Mouse (Mus musculus): ENCODE measurements around the gene Satb2. TPM values are rescaled to one million over a fixed set of nuclear protein-coding genes. Genes with fewer than 3 reads are reported as not detected.

Satb2 gene
- polyA plus RNA-seq, 2 experiments, result 4.9 to 5.0 TPM

GRCm38 (mm10) chr1:56750693-56751092 is 227.8 kb downstream of the Satb2 start:
- no peak for TF ChIP-seq POLR2A (IDR thresholded peaks at IDR 0.05; ENCODE audit: borderline replicate concordance, extremely low read depth, insufficient read depth, insufficient read length)
- ATAC-seq (ENCODE audit: low FRiP score, low read depth) (no peak), DNase-seq (ENCODE audit: low spot score) (no peak)
- H3K9ac ChIP-seq (ENCODE audit: low read depth, low read length, severe bottlenecking), result no peak overlapping the region
- H3K27ac ChIP-seq (replicated peaks; ENCODE audit: low read depth, low read length), result no peak overlapping the region
- H3K4me3 ChIP-seq (replicated peaks; ENCODE audit: low read length), result no peak overlapping the region
- H3K36me3 ChIP-seq (ENCODE audit: control insufficient read depth, insufficient read depth, low read length), result no peaks in the 10 kb centered on the region
- H3K9me3 ChIP-seq (ENCODE audit: control insufficient read depth, low read length), result no peaks in the 10 kb centered on the region
- no peaks in the 10 kb centered on the region for H3K27me3 ChIP-seq (ENCODE audit: control insufficient read depth, insufficient read depth, low read length)
- H3K4me1 ChIP-seq (ENCODE audit: control insufficient read depth, insufficient read depth, low read length), result no peaks in the 10 kb centered on the region
- no peak overlapping the region for H3K4me2 ChIP-seq (replicated peaks; ENCODE audit: low read depth, low read length, severe bottlenecking)
- WGBS, result 90% methylated on average over 2 of the region's 2 CpGs

DNA sequence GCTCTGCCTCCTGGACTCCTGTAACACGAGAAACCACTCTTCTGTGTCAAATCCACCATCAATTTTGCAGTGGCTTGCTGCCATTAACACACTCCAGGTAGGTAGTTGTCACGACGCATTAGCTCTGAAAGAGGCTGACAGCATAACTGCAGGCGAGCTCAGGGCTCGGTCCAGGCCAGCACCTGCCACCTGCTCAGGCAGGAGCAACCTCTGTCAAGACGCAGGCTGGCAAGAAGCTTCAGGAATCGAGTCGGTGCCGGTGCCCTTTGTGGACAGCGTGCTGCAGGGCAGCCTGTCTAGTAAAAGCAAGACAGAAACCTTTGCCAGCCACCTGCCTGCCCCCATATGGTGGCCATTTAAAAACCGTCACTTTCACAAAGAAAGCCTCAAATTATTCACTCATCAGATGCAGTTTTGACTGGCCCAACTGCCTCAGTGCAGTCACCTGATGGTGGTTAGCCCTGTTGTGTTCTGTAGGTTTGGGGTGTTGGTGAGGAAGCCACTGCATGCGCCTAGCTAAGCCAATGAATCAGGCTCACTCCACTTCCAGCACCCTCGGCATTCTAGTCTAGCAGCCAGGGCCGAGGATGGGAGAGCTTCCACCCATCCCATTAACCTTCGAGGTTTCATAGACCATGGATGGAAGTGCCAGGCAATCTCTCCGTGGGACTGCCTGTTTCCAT is 228.7 kb downstream of the Satb2 start:
- no peak overlapping the region for H3K27ac ChIP-seq (replicated peaks; ENCODE audit: low read depth, low read length)
- no peak overlapping the region for H3K4me3 ChIP-seq (replicated peaks; ENCODE audit: low read length)
- ATAC-seq (ENCODE audit: low FRiP score, low read depth) (no peak), DNase-seq (ENCODE audit: low spot score) (no peak)
- H3K4me1 ChIP-seq (ENCODE audit: control insufficient read depth, insufficient read depth, low read length), result no peaks in the 10 kb centered on the region
- WGBS, result 70% methylated on average over 16 of the region's 16 CpGs
- H3K9me3 ChIP-seq (ENCODE audit: control insufficient read depth, low read length), result no peaks in the 10 kb centered on the region
- H3K36me3 ChIP-seq (ENCODE audit: control insufficient read depth, insufficient read depth, low read length), result no peaks in the 10 kb centered on the region
- H3K27me3 ChIP-seq (ENCODE audit: control insufficient read depth, insufficient read depth, low read length), result no peaks in the 10 kb centered on the region
- no peak for TF ChIP-seq POLR2A (IDR thresholded peaks at IDR 0.05; ENCODE audit: borderline replicate concordance, extremely low read depth, insufficient read depth, insufficient read length)
- no peak overlapping the region for H3K4me2 ChIP-seq (replicated peaks; ENCODE audit: low read depth, low read length, severe bottlenecking)
- no peak overlapping the region for H3K9ac ChIP-seq (ENCODE audit: low read depth, low read length, severe bottlenecking)

DNA sequence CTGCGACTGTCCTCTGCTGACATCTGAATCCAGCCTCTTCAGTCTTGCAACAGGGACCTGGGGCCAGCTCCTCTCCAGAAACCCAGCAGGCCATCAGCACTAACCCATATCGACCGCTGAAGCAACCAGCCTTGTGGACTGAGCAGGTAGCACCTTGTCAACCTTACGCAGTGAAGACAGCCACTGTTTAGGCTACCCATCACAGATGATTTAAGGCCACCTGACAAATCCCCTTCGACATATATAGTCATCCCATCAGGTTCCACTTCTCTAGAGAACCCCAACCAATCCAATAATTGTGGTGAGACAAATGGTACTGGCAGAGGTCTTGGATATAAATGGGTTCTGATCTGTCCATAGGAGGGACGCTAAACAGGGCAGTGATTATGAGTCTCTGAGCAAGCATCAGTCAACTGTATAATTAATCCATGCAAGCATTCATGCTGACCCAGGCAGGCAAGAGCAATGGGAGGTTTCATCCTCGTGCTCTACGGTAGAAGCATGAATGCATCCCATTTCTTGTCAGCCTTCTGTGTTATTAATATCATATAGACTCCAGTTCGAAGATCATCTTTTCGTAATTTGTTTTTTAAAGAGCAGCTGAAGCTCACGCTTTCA is 229.5 kb downstream of the Satb2 start:
- Histone ChIP-seq H3K4me3 (replicated peaks; ENCODE audit: low read length) (no peak overlapping the region), H3K9ac (ENCODE audit: low read depth, low read length, severe bottlenecking) (no peak overlapping the region), H3K4me1 (ENCODE audit: control insufficient read depth, insufficient read depth, low read length) (no peaks in the 10 kb centered on the region), H3K4me2 (replicated peaks; ENCODE audit: low read depth, low read length, severe bottlenecking) (no peak overlapping the region), H3K36me3 (ENCODE audit: control insufficient read depth, insufficient read depth, low read length) (no peaks in the 10 kb centered on the region), H3K27me3 (ENCODE audit: control insufficient read depth, insufficient read depth, low read length) (no peaks in the 10 kb centered on the region), H3K27ac (replicated peaks; ENCODE audit: low read depth, low read length) (no peak overlapping the region), H3K9me3 (ENCODE audit: control insufficient read depth, low read length) (no peaks in the 10 kb centered on the region)
- no peak for TF ChIP-seq POLR2A (IDR thresholded peaks at IDR 0.05; ENCODE audit: borderline replicate concordance, extremely low read depth, insufficient read depth, insufficient read length)
- ATAC-seq (ENCODE audit: low FRiP score, low read depth), result no peak
- 84% methylated on average over 11 of the region's 11 CpGs for WGBS
- DNase-seq (ENCODE audit: low spot score), result no peak

Small RNA genes lying within 50 kb of the gene (microRNA-seq; reads per million reads assigned to microRNA genes)
- gene Gm23943, result not detected

Data from limb, embryonic 14.5 days (tissue).